Mouse (Mus musculus) small intestine, adult 2 months (tissue): ENCODE results near the gene Atp13a1. TPM values are rescaled to one million over a fixed set of nuclear protein-coding genes. Genes with fewer than 3 reads are reported as not detected.

Experiments
- H3K27ac ChIP-seq: fragments of 200-500 bp; 2 replicates; pipeline ENCODE4 v1.5.1; 2012; ENCODE audit warnings: low read depth, low read length, control low read depth, inconsistent platforms; ENCODE audit not compliant: insufficient read depth
- H3K27me3 ChIP-seq: fragments of 200-500 bp; 2 replicates; pipeline ENCODE4 v1.6.1; 2012; ENCODE audit warnings: mild to moderate bottlenecking, moderate library complexity, low read length, inconsistent platforms; ENCODE audit not compliant: control insufficient read depth, insufficient read depth
- H3K36me3 ChIP-seq: fragments of 200-500 bp; 2 replicates; pipeline ENCODE4 v1.6.1; 2012; ENCODE audit warnings: mild to moderate bottlenecking, low read length, control low read depth, inconsistent platforms; ENCODE audit not compliant: control insufficient read depth, insufficient read depth
- H3K4me1 ChIP-seq: fragments of 200-500 bp; 2 replicates; pipeline ENCODE4 v1.6.1; 2012; ENCODE audit warnings: low read length, inconsistent platforms, mixed read lengths; ENCODE audit not compliant: control insufficient read depth, insufficient read depth, insufficient read length
- H3K4me3 ChIP-seq: fragments of 200-500 bp; 2 replicates; pipeline ENCODE4 v1.5.1; 2012; ENCODE audit warnings: low read depth, mild to moderate bottlenecking, control low read depth, inconsistent platforms, low read length, moderate library complexity
- CTCF ChIP-seq: fragments of 200-500 bp; IDR thresholded peaks from 2 replicates; pipeline ENCODE4 v1.5.1; 2012; ENCODE audit warnings: low read depth, mild to moderate bottlenecking, control low read depth, inconsistent platforms, low read length, moderate library complexity, mixed read lengths; ENCODE audit not compliant: insufficient replicate concordance, insufficient read length; ENCODE audit errors: extremely low read depth
- POLR2A ChIP-seq: fragments of 200-500 bp; IDR thresholded peaks from 2 replicates; pipeline ENCODE4 v1.6.1; 2012; ENCODE audit warnings: low read depth, mild to moderate bottlenecking, control low read depth, inconsistent platforms, low read length, moderate library complexity
- WGBS: fragments of 180-500 bp; shearing (Covaris S2); methylation state at CpG from one replicate; pipeline ENCODE4 v1.1.7; 2018; 5-methylcytosine and 5-hydroxymethylcytosine counted together
- polyA plus RNA-seq: library from polyadenylated mRNA; depleted of rRNA; stranded (reverse); fragments of >200 nt; gene quantifications from 2 replicates; pipeline ENCODE4 v1.2.3, GENCODE M21; 2012

The Atp13a1 gene
- polyA plus RNA-seq, 1 experiment = 102 TPM

DNA sequence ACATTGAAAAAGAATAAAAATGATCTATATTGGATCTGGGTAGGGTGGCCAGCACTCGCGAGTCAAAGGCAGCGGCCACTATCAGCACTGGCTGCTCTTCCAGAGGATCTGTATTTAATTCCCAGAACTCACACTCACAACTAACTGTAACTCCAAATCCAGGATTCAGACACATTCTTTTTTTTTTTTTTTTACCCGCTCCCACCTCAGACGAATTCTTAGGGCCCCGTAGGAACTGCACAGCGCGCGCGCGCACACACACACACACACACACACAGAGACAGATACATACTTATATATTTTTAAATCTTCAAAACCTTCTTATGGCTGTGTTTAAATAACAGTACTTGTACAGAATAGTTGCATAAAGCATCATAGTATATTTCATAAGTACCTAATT lies 599 bp upstream of the Atp13a1 start:
- no peaks in the 10 kb centered on the region for H3K27me3 ChIP-seq
- H3K27ac ChIP-seq = peak overlapping the region; percentile 96
- peaks cover 14% of the 10 kb centered on the region for H3K36me3 ChIP-seq
- 15% methylated on average over 11 of the region's 11 CpGs for WGBS
- peak overlapping the region; percentile 97 for H3K4me3 ChIP-seq
- H3K4me1 ChIP-seq = peaks cover 4% of the 10 kb centered on the region; the same call in 1 of the 2 replicates
- TF ChIP-seq CTCF (no peak), POLR2A (no peak)

GRCm38 (mm10) chr8:69791415-69792068 lies 579 bp downstream of the Atp13a1 start:
- peak overlapping the region; percentile 97 for H3K4me3 ChIP-seq
- H3K27ac ChIP-seq = peak overlapping the region; percentile 60
- H3K4me1 ChIP-seq = peaks cover 4% of the 10 kb centered on the region; the same call in 1 of the 2 replicates
- peaks cover 23% of the 10 kb centered on the region for H3K36me3 ChIP-seq
- WGBS = under 1% methylated on average over 48 of the region's 48 CpGs
- H3K27me3 ChIP-seq = no peaks in the 10 kb centered on the region
- no peak for TF ChIP-seq CTCF
- no peak for TF ChIP-seq POLR2A

GRCm38 (mm10) chr8:69793666-69794065 lies 2.7 kb downstream of the Atp13a1 start:
- Histone ChIP-seq H3K36me3 (peaks cover 44% of the 10 kb centered on the region), H3K27ac (no peak overlapping the region), H3K4me3 (no peak overlapping the region), H3K27me3 (no peaks in the 10 kb centered on the region), H3K4me1 (peaks cover 4% of the 10 kb centered on the region; the same call in 1 of the 2 replicates)
- 84% methylated on average over 4 of the region's 4 CpGs for WGBS
- TF ChIP-seq POLR2A (no peak), CTCF (no peak)

GRCm38 (mm10) chr8:69794096-69794495 lies 3.1 kb downstream of the Atp13a1 start:
- Histone ChIP-seq H3K27me3 (no peaks in the 10 kb centered on the region), H3K4me3 (no peak overlapping the region), H3K36me3 (peaks cover 48% of the 10 kb centered on the region), H3K27ac (no peak overlapping the region), H3K4me1 (peaks cover 4% of the 10 kb centered on the region; the same call in 1 of the 2 replicates)
- no peak for TF ChIP-seq CTCF
- TF ChIP-seq POLR2A = no peak
- WGBS = 86% methylated on average over 3 of the region's 3 CpGs

DNA sequence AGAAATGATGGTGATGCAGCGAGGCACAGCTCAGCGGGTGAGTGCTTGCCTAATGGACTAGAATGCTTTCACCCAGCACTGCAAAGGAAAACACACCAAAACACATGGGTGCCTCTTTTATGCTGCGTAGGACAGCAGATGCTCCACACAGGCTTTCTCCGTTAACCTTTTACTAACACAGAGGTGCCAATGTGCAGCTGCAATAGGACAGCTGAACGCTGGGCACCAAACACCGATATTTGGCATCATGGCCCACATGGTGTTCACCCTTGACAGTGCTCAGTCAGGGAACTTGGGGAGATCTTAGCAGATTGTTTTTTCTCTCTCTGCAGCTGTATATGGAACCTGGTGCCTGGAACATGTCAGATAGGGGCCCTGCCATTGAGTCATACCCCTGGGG lies 3.9 kb downstream of the Atp13a1 start:
- 95% methylated on average over 6 of the region's 6 CpGs for WGBS
- Histone ChIP-seq H3K36me3 (peaks cover 56% of the 10 kb centered on the region), H3K4me3 (no peak overlapping the region), H3K4me1 (peaks cover 4% of the 10 kb centered on the region; the same call in 1 of the 2 replicates), H3K27ac (no peak overlapping the region), H3K27me3 (no peaks in the 10 kb centered on the region)
- TF ChIP-seq CTCF (no peak), POLR2A (no peak)

- 93% methylated on average over 16 of the region's 16 CpGs for WGBS
- peaks cover 73% of the 10 kb centered on the region for H3K36me3 ChIP-seq
Observed at GRCm38 (mm10) chr8:69796721-69797345, 5.9 kb downstream of the Atp13a1 start.

DNA sequence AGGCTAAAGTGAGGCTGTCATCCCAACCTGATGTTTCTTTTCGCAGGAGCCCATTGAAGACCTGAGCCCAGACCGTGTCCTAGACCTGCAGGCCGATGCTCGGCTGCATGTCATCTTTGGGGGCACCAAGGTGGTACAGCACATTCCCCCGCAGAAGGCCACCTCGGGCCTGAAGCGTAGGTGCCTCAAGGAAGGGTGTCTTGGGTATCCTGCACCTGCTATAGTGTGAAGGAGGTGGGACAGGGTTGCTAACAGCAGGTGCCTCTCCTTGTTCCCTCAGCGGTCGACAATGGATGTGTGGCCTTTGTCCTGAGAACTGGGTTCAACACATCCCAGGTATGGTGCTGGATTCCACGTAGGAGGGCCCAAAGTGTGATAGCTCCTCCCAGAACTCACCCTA lies 6.7 kb downstream of the Atp13a1 start:
- Histone ChIP-seq H3K27me3 (no peaks in the 10 kb centered on the region), H3K36me3 (peaks cover 81% of the 10 kb centered on the region), H3K4me1 (no peaks in the 10 kb centered on the region; the same call in 1 of the 2 replicates), H3K27ac (no peak overlapping the region), H3K4me3 (no peak overlapping the region)
- 89% methylated on average over 10 of the region's 10 CpGs for WGBS
- TF ChIP-seq POLR2A = no peak
- no peak for TF ChIP-seq CTCF

More at GRCm38 (mm10) chr8:69796721-69797345, 5.9 kb downstream of the Atp13a1 start:
- no peaks in the 10 kb centered on the region for H3K27me3 ChIP-seq
- H3K27ac ChIP-seq = no peak overlapping the region
- peaks cover 2% of the 10 kb centered on the region; the same call in 1 of the 2 replicates for H3K4me1 ChIP-seq
- TF ChIP-seq POLR2A (no peak), CTCF (no peak)
- no peak overlapping the region for H3K4me3 ChIP-seq
